In genomic region chr7:131187047-131187446, GRCm38 (mm10) we compare ENCODE assay signal across 18 mouse cellular contexts. TPM values are rescaled to one million over a fixed set of nuclear protein-coding genes. Genes with fewer than 3 reads are reported as not detected.
DNase-seq lines count a peak whose midpoint lies in the region; ATAC-seq and TF ChIP-seq lines count a peak whose summit lies in the region.
"Had no signal": no experiment of that assay in that cellular context is flagged by ENCODE, and none has a peak within 500 bp of the region (broad histone marks: within the 10 kb centered on the region; RNA-seq: fewer than 3 reads in every experiment).

No protein-coding gene starts in this region.

- intact Hi-C loops in left cerebral cortex, adult 2 months (cut with DNase I), result loop anchor here (5.0 kb wide), 1 partner anchor 145 kb away; the partner anchor contains the start of gene Fam24a

- H3K4me3 ChIP-seq in left cerebral cortex, adult 2 months, result no peak overlapping the region
- no peak overlapping the region for H3K4me3 ChIP-seq in myocyte
- H3K4me3 ChIP-seq in forebrain, embryonic 12.5 days (replicated peaks), result no peak overlapping the region
- H3K4me3 ChIP-seq: kidney, embryonic 15.5 days; limb, embryonic 13.5 days had no signal

- no peaks in the 10 kb centered on the region for H3K36me3 ChIP-seq in myocyte (ENCODE audit: control insufficient read depth, insufficient read depth)
- no peaks in the 10 kb centered on the region for H3K36me3 ChIP-seq in forebrain, embryonic 12.5 days (replicated peaks)
- H3K36me3 ChIP-seq: kidney, embryonic 15.5 days; limb, embryonic 13.5 days had no signal

- no peak for TF ChIP-seq CTCF in left cerebral cortex, adult 2 months (IDR thresholded peaks at IDR 0.05)

- H3K4me1 ChIP-seq in forebrain, embryonic 12.5 days, result no peaks in the 10 kb centered on the region
- H3K4me1 ChIP-seq: kidney, embryonic 15.5 days; limb, embryonic 13.5 days had no signal

- DNase-seq in layer of hippocampus, adult 18-20 months (ENCODE audit: low spot score in 2 of 2), result peak; percentile 48 to 65
- DNase-seq in layer of hippocampus, postnatal 10 days (ENCODE audit: low spot score in 2 of 2), result no peak
- DNase-seq in left cerebral cortex, adult 2 months (ENCODE audit: extremely low spot score in 1 of 2, low spot score in 2 of 2), result peak; percentile 36 to 55
- DNase-seq in spleen, adult 12 weeks (ENCODE audit: low spot score), result no peak
- no peak for DNase-seq in cerebellum, adult 18-20 months
- DNase-seq: cerebellum, adult 2 months; gastrocnemius, postnatal 10 days; thymus, postnatal 36 days had no signal

- H3K27ac ChIP-seq in left cerebral cortex, adult 2 months, result no peak overlapping the region; the same call in 1 of the 2 replicates
- no peak overlapping the region for H3K27ac ChIP-seq in forebrain, embryonic 12.5 days
- H3K27ac ChIP-seq: kidney, embryonic 15.5 days; limb, embryonic 13.5 days; macrophage had no signal

- H3K27me3 ChIP-seq in myocyte (ENCODE audit: control insufficient read depth, insufficient read depth, insufficient read length), result no peaks in the 10 kb centered on the region
- H3K27me3 ChIP-seq in forebrain, embryonic 12.5 days, result no peaks in the 10 kb centered on the region
- H3K27me3 ChIP-seq: kidney, embryonic 15.5 days; limb, embryonic 13.5 days had no signal

- no peaks in the 10 kb centered on the region for H3K79me2 ChIP-seq in myocyte (ENCODE audit: control insufficient read depth, insufficient read depth)

- no peak for TF ChIP-seq POLR2A in myocyte (IDR thresholded peaks at IDR 0.05; ENCODE audit: insufficient read length, low read depth)

- H3K4me2 ChIP-seq in myocyte (ENCODE audit: low read depth), result peak overlapping the region; percentile 36
- no peak overlapping the region for H3K4me2 ChIP-seq in forebrain, embryonic 12.5 days
- H3K4me2 ChIP-seq: kidney, embryonic 15.5 days; limb, embryonic 13.5 days had no signal

- H3ac ChIP-seq in myocyte (ENCODE audit: control insufficient read depth, insufficient read length), result no peak overlapping the region

- H3K9me3 ChIP-seq in forebrain, embryonic 12.5 days, result no peaks in the 10 kb centered on the region
- H3K9me3 ChIP-seq: kidney, embryonic 15.5 days; limb, embryonic 13.5 days had no signal

- 80% methylated on average over 8 of the region's 8 CpGs for WGBS in forebrain, embryonic 12.5 days

- no peak overlapping the region for H3K9ac ChIP-seq in forebrain, embryonic 12.5 days
- H3K9ac ChIP-seq: kidney, embryonic 15.5 days; limb, embryonic 13.5 days had no signal

- peak; percentile 99 for ATAC-seq in frontal cortex, adult (ENCODE audit: low TSS enrichment)
- ATAC-seq in forebrain, embryonic 12.5 days (ENCODE audit: low FRiP score), result no peak
- ATAC-seq: CD4-positive, CD25-positive, alpha-beta regulatory T cell, adult 4 months; hindbrain, embryonic 16.5 days had no signal

TF ChIP-seq in myocyte, 11 proteins besides CTCF, POLR2A, EP300 and RAD21:
- no peak for TF ChIP-seq MYOD1 (IDR thresholded peaks at IDR 0.05; ENCODE audit: control insufficient read depth in 1 of 3, insufficient read length in 2 of 3, low read depth in 2 of 3)
- no peak for TF ChIP-seq USF1 (IDR thresholded peaks at IDR 0.05; ENCODE audit: low read depth)
- TF ChIP-seq POLR2AphosphoS2 (IDR thresholded peaks at IDR 0.05; ENCODE audit: insufficient read length, low read depth), result no peak
- no peak for TF ChIP-seq MYOG (IDR thresholded peaks at IDR 0.05; ENCODE audit: control insufficient read depth in 1 of 3, insufficient read depth in 1 of 3, insufficient read length in 2 of 3, low read depth in 2 of 3)
- no peak for TF ChIP-seq CEBPB (IDR thresholded peaks at IDR 0.05; ENCODE audit: insufficient read depth, poor library complexity, severe bottlenecking)
- no peak for TF ChIP-seq REST (IDR thresholded peaks at IDR 0.05; ENCODE audit: insufficient read depth, insufficient read length)
- TF ChIP-seq TCF3 (IDR thresholded peaks at IDR 0.05; ENCODE audit: insufficient read length, low read depth), result no peak

RNA-seq across cellular contexts. Expression of gene 5430419D17Rik, which starts 12.8 kb away (rescaled TPM):
- total RNA-seq in layer of hippocampus, adult 18-20 months (2021), result not detected
- under 1 TPM in 1 of 2 experiments, not detected in 1; 0.05 TPM for total RNA-seq in layer of hippocampus, postnatal 10 days (2021)
- not detected for total RNA-seq in left cerebral cortex, adult 2 months (2021)
- 0.04 TPM for polyA plus RNA-seq in myocyte (2012; fragmentation: generic; extraction: Trizol)
- not detected in 2 replicates for polyA plus RNA-seq in forebrain, embryonic 12.5 days (2016; fragmentation: Nextera tagmentation; extraction: Ambion mirVana)
- total RNA-seq: gastrocnemius, postnatal 10 days had no signal
- polyA plus RNA-seq: CD4-positive, CD25-positive, alpha-beta regulatory T cell, adult 4 months; kidney, embryonic 15.5 days; limb, embryonic 13.5 days; macrophage had no signal

RNA-seq across cellular contexts. Expression of gene 4933402N03Rik, which starts 40.9 kb away (rescaled TPM):
- total RNA-seq in layer of hippocampus, adult 18-20 months (2021), result not detected
- not detected for total RNA-seq in layer of hippocampus, postnatal 10 days (2021)
- not detected for total RNA-seq in left cerebral cortex, adult 2 months (2021)
- not detected for polyA plus RNA-seq in myocyte (2012; fragmentation: generic; extraction: Trizol)
- not detected in 2 replicates for polyA plus RNA-seq in forebrain, embryonic 12.5 days (2016; fragmentation: Nextera tagmentation; extraction: Ambion mirVana)
- total RNA-seq: adrenal gland, postnatal 4 days; gastrocnemius, postnatal 10 days had no signal
- polyA plus RNA-seq: CD4-positive, CD25-positive, alpha-beta regulatory T cell, adult 4 months; cerebellum, adult 2 months; heart, embryonic 16.5 days; hindbrain, embryonic 16.5 days; kidney, embryonic 15.5 days; limb, embryonic 13.5 days; macrophage had no signal

Comparison
In these comparisons a context has a peak if more than half of its experiments do, and no peak if none do; other contexts are left out.
1. DNase-seq: peak in layer of hippocampus, adult 18-20 months (2 of 2) and left cerebral cortex, adult 2 months (2 of 2); none in layer of hippocampus, postnatal 10 days (0 of 2), spleen, adult 12 weeks (single experiment) and cerebellum, adult 18-20 months (0 of 2).